Mouse (Mus musculus) layer of hippocampus, adult 2 months (tissue): ENCODE measurements around the gene Zglp1. TPM values are rescaled to one million over a fixed set of nuclear protein-coding genes. Genes with fewer than 3 reads are reported as not detected.

ENCODE experiments used
- DNase-seq, 2 experiments: peaks; one replicate each; pipeline ENCODE4 v3.0.0; 2022; ENCODE audit warnings: low spot score in 2 of 2
- H3K27ac ChIP-seq: fragments of 200-600 bp; 2 replicates; pipeline ENCODE4 v1.8.1; 2022
- H3K4me3 ChIP-seq: fragments of 200-600 bp; 2 replicates; pipeline ENCODE4 v1.8.1; 2022; ENCODE audit warnings: mild to moderate bottlenecking
- CTCF ChIP-seq: fragments of 200-600 bp; conservative IDR thresholded peaks from 2 replicates; pipeline ENCODE4 v1.8.1; 2022; ENCODE audit warnings: antibody characterized with exemption, mild to moderate bottlenecking, moderate library complexity
- total RNA-seq, 2 experiments: library from RNA; stranded (reverse); gene quantifications; 2 replicates each; pipeline ENCODE4 v1.2.3; 2021

The Zglp1 gene
- total RNA-seq, 2 experiments from 2014 or later = 0.71 TPM; not detected in 1

DNA sequence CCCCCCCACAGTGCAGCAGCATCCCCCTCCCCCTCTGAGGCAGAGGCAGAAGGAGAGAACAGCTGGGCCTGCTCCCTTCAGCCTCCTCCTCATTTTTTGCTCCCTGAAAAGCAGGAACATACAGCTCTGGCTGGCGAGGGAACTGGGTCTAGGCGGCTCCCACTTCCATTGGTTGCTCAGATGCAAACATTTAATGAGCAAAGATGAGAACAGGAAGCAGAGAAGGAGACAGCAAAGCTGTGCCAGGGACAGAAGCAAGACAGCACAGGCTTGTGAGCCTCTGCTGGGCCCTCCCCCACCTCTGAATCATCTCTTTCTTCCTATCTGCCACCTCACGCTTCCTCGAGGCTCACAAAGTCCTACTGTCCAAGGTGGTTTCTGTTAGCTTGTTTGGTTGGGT is 25.6 kb downstream of the Zglp1 start:
- no peak for TF ChIP-seq CTCF
- peak; percentile 73 to 91 for DNase-seq
- Histone ChIP-seq H3K27ac (peak overlapping the region; percentile 89), H3K4me3 (no peak overlapping the region)

DNA sequence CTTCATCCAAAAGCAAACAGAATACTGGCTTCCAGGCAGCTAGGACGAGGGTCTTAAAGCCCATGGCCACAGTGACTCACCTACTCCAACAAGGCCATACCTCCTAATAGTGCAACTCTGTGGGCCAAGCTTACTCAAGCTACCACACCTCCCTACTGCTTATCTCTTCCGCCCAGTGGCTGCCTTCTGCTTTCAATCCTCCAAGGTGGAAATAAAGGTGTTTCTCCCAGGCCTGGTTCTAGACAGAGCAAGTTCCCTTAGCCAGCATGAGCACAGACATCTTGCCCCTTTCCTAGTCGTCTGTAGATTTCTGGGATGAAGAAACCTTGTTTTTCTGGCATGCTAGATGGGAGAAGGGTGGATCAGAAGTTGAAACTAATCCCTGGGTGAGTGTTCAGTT is 27.1 kb downstream of the Zglp1 start:
- H3K4me3 ChIP-seq = no peak overlapping the region
- DNase-seq = no peak
- no peak for TF ChIP-seq CTCF
- H3K27ac ChIP-seq = peak overlapping the region; percentile 79

DNA sequence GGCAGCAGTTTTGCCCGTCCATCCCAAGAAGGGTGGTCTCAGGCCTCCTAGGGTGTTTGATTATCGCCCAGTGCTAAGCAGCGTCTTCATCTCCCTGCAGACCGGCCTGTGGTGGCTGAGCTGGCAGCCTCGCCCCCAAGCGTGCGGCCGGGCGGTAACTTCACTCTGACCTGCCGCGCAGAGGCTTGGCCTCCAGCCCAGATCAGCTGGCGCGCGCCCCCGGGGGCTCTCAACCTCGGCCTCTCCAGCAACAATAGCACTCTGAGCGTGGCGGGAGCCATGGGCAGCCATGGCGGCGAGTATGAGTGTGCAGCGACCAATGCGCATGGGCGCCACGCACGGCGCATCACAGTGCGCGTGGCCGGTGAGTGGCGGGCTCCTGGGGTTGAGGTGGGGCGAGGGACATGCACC is 29.4 kb downstream of the Zglp1 start:
- TF ChIP-seq CTCF = no peak
- peak overlapping the region; percentile 87 for H3K27ac ChIP-seq
- H3K4me3 ChIP-seq = peak overlapping the region; percentile 34
- peak in 1 of 2 experiments; percentile 39 for DNase-seq

DNA sequence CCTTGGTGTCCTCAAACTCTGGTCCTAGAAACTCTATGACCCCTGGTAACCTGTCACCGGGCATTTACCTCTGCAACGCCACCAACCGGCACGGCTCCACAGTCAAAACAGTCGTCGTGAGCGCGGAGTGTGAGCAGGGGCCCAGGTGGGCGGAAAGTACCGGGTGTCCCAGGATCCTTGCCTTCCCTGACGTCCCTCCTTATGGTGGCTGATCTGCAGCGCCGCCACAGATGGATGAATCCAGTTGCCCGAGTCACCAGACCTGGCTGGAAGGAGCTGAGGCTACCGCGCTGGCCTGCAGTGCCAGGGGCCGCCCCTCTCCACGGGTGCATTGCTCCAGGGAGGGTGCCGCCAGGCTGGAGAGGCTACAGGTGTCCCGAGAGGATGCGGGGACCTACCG is 30.2 kb downstream of the Zglp1 start:
- no peak for TF ChIP-seq CTCF
- H3K27ac ChIP-seq = peak overlapping the region; percentile 87
- no peak for DNase-seq
- peak overlapping the region; percentile 34 for H3K4me3 ChIP-seq

DNA sequence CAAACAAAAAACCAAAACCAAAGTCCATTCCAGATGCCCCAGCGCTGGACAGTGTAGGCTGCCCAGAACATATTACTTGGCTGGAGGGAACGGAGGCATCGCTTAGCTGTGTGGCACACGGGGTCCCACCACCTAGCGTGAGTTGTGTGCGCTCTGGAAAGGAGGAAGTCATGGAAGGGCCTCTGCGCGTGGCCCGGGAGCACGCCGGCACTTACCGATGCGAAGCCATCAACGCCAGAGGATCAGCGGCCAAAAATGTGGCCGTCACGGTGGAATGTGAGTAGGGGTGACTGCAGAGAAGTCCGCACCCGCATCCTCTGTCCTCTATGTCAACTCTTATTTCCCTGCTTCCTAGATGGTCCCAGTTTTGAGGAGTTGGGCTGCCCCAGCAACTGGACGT is 30.7 kb downstream of the Zglp1 start:
- no peak for TF ChIP-seq CTCF
- peak overlapping the region; percentile 34 for H3K4me3 ChIP-seq

DNA sequence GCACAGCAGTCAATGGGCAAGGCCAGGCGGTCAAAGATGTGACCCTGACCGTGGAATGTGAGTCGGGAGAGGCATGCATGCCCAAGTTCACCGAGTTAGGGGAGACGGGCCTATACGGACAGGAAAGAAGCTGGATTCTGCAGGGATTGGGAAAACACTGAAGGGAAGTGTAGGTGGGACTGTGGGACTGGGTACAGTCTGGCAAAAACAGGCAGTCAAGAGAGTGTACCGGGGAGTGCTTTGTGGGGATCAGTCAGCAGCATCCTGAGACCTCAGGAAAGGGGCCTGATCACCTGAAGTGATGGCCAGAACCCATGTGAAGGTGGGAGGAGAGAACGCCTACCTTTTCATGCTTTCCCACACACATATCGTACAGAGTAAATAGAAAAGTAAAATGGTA is 31.3 kb downstream of the Zglp1 start:
- TF ChIP-seq CTCF = no peak
- peak overlapping the region; percentile 34 for H3K4me3 ChIP-seq
- H3K27ac ChIP-seq = peak overlapping the region; percentile 87
- no peak for DNase-seq

More for the DNA sequence above, 30.7 kb downstream of the Zglp1 start:
- DNase-seq = no peak
- H3K27ac ChIP-seq = peak overlapping the region; percentile 87

DNA sequence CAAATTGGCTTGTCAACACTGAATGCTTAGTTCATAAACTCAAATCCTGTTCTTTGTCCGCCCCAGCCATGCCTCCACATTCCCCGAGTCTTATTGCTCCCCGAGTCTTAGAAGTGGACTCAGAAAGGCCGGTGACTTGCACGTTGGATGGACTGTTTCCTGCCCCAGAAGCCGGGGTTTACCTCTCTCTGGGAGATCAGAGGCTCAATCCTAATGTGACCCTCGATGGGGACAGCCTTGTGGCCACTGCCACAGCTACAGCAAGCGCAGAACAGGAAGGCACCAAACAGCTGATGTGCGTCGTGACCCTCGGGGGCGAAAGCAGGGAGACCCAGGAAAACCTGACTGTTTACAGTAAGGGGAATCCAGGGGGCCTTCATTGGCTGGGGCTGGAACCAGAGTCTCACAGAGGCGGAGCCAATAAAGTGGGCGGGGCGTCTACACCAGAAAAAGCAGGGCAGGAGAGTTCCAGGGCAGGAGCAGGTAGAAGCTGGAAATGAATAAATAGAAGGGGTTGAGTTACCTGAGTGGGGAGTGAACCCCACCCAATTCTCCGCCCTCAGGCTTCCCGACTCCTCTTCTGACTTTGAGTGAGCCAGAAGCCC is 32.3 kb downstream of the Zglp1 start:
- TF ChIP-seq CTCF = no peak
- H3K4me3 ChIP-seq = peak overlapping the region; percentile 34
- peak overlapping the region; percentile 87 for H3K27ac ChIP-seq
- DNase-seq = peak in 1 of 2 experiments; percentile 41

DNA sequence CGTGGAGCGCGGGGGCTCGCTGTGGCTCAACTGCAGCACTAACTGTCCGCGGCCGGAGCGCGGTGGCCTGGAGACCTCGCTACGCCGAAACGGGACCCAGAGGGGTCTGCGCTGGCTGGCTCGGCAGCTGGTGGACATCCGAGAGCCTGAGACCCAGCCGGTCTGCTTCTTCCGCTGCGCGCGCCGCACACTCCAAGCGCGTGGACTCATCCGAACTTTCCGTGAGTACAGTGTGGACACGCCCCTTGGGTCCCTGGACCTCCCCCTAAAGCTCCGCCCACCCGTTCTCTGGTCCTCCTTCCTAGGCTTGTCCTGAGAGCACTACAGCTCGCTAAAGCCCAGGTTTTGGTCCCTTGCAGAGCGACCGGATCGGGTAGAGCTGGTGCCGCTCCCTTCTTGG is 33.8 kb downstream of the Zglp1 start:
- TF ChIP-seq CTCF = no peak
- DNase-seq = peak; percentile 73 to 74
- peak overlapping the region; percentile 98 for H3K27ac ChIP-seq
- peak overlapping the region; percentile 84 for H3K4me3 ChIP-seq

DNA sequence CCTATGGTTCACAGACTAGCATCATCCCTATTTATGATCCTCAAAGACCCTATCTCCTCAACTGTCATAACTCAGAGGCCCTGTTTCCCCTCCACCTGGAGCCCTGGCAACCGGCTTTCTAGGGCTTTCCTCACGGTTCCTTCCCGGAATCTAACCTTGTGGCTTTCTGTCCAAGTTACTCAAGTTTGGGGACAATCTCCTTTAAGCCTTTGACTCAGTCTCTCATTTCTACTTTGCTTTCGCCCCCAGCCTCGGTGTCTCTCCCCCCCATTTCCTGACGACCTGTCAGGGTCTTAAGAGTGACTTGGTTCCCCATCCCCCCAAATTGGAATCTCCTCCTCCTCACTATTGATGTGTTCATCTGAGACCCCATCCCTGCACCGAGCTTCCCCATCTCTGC is 34.4 kb downstream of the Zglp1 start:
- DNase-seq = no peak
- H3K27ac ChIP-seq = peak overlapping the region; percentile 98
- H3K4me3 ChIP-seq = peak overlapping the region; percentile 84
- TF ChIP-seq CTCF = no peak

DNA sequence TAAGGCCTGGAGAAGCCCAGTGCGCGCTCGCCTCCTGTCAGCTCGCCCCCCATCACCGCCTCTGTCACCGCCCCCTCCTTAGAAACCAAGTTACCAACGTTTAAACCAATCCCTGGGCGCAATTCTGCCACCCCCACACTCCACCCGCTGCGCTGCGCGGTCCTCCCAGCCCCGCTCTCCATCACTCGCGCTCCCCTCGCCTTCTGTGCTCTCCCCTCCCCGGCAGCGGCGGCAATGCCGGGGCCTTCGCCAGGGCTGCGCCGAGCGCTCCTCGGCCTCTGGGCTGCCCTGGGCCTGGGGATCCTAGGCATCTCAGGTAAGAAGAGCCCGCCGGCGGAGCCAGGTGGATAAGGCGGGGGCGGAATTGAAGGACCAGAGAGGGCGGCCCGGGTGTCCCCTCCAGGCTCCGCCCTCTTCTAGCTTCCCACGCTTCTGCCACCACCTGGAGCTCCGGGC is 35.0 kb downstream of the Zglp1 start, which contains the start of gene Icam5:
TSS of gene Icam5 (plus strand) at position 178 of the 456 bp plus-strand sequence.
- Histone ChIP-seq H3K27ac (peak within 1 kb of the TSS; percentile 98), H3K4me3 (peak within 1 kb of the TSS; percentile 84)
- peak; percentile 88 to 92 for DNase-seq
- no peak for TF ChIP-seq CTCF

DNA sequence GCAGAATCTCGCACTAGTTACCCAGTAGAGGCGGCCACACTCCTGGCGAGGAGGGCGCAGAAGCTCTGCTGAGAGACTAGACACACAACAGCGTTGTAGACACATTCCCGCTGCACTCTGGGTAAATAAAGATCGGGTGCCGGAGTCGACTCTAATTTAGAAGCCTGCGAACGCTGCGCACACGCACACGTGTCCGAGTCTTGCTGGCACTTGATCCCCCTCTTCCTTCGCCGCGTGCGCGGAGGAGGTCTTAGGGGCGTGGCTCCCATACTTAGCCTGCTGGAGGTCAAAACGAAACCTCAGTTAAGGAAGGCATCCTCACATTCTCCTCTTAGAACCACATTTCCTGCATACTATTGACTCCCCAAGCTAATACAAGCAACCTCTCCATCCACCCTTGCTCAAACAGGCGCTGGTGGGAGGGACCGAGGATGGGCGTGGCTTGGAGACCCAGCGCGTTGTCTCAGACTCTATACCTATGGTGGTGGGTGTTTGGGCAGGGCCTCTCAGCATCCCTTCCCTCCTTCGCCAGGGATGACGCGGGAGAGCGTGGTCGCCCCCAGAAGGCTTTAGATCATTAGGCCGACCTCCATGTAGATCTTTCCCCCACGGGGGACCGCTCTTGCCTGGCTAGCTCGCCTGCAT is 35.5 kb downstream of the Zglp1 start:
- peak; percentile 70 to 84 for DNase-seq
- peak overlapping the region; percentile 98 for H3K27ac ChIP-seq
- TF ChIP-seq CTCF = no peak
- peak overlapping the region; percentile 84 for H3K4me3 ChIP-seq

DNA sequence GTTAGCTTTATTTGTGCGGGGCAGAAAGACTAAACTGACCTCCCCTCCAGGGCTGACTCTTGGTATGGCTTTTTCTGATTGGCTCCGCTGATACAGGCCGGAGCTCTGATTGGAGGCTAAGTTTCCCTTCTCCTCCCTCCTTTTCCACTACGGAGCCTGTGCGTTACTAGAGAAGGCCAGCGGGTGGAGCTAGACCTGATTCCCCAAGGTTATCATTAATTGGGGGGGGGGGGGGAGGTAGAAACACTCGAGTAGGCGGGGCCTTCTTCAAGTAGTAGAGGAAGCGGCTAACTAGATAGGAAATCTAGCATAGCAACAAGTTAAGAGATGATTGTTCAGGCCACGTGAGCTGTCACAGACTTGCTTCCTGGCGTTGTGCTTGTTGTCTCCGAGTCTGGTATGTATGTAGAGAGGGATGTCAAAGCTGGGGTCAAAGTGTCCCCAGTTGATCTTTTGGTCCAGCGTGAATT is 36.1 kb downstream of the Zglp1 start:
- peak; percentile 73 for TF ChIP-seq CTCF
- peak; percentile 83 to 89 for DNase-seq
- H3K4me3 ChIP-seq = peak overlapping the region; percentile 84
- peak overlapping the region; percentile 98 for H3K27ac ChIP-seq

- DNase-seq = no peak
- peak overlapping the region; percentile 46; the same call in 1 of the 2 replicates for H3K27ac ChIP-seq
- no peak for TF ChIP-seq CTCF
- peak overlapping the region; percentile 84 for H3K4me3 ChIP-seq
These were observed 36.8 kb downstream of the Zglp1 start for GRCm38 (mm10) chr9:21030055-21030600.
